Mouse (Mus musculus) kidney, embryonic 16.5 days (tissue): Measurements from ENCODE around the gene Cdt1. TPM values are rescaled to one million over a fixed set of nuclear protein-coding genes. Genes with fewer than 3 reads are reported as not detected.

Experiments used
- ATAC-seq: fragments of 200-750 bp; cut with Nextera tagmentation; 2 replicates; pipeline ENCODE4 v1.8.0; 2017; ENCODE audit warnings: moderate TSS enrichment; ENCODE audit not compliant: low FRiP score, low TSS enrichment
- H3K27ac ChIP-seq: fragments of 300-500 bp; sonication (generic); 2 replicates; pipeline ENCODE4 v1.5.1; 2014; ENCODE audit warnings: low read length
- H3K27me3 ChIP-seq: fragments of 300-500 bp; sonication (generic); 2 replicates; pipeline ENCODE4 v1.6.1; 2014; ENCODE audit warnings: low read length, control low read depth, mixed read lengths; ENCODE audit not compliant: insufficient read depth
- H3K36me3 ChIP-seq: fragments of 300-500 bp; sonication (generic); 2 replicates; pipeline ENCODE4 v1.6.1; 2014; ENCODE audit warnings: low read length, control low read depth, mixed read lengths; ENCODE audit not compliant: insufficient read depth
- H3K4me1 ChIP-seq: fragments of 300-500 bp; sonication (generic); 2 replicates; pipeline ENCODE4 v1.6.1; 2014; ENCODE audit warnings: low read length, control low read depth, mixed read lengths; ENCODE audit not compliant: insufficient read depth
- H3K4me2 ChIP-seq: fragments of 300-500 bp; sonication (generic); replicated peaks from 2 replicates; pipeline ENCODE4 v1.6.1; 2014; ENCODE audit warnings: low read depth, low read length
- H3K4me3 ChIP-seq: fragments of 300-500 bp; sonication (generic); 2 replicates; pipeline ENCODE4 v1.5.1; 2014; ENCODE audit warnings: mild to moderate bottlenecking, low read length
- H3K9ac ChIP-seq: fragments of 300-500 bp; sonication (generic); replicated peaks from 2 replicates; pipeline ENCODE4 v1.6.1; 2014; ENCODE audit warnings: low read length
- H3K9me3 ChIP-seq: fragments of 300-500 bp; sonication (generic); 2 replicates; pipeline ENCODE4 v1.6.1; 2016; ENCODE audit warnings: low read length, control low read depth
- WGBS: fragments of 180-500 bp; shearing (Covaris S2); extraction: QIAGEN DNeasy Blood & Tissue Kit; methylation state at CpG from one replicate; pipeline ENCODE4 v1.1.7; 2014; 5-methylcytosine and 5-hydroxymethylcytosine counted together
- polyA plus RNA-seq: library from polyadenylated mRNA; unstranded; fragments of >200 nt; fragmentation: Nextera tagmentation; extraction: Ambion mirVana; gene quantifications from 2 replicates; pipeline ENCODE4 v1.2.1, GENCODE M21; 2015

Cdt1 gene
- polyA plus RNA-seq, 1 experiment from 2014 or later: 43.0 TPM

GRCm38 (mm10) chr8:122558671-122559349 is 9.0 kb upstream of the Cdt1 start:
- no peak overlapping the region for H3K4me3 ChIP-seq
- peak overlapping the region; percentile 59 for H3K27ac ChIP-seq
- no peaks in the 10 kb centered on the region for H3K36me3 ChIP-seq
- H3K9me3 ChIP-seq: no peaks in the 10 kb centered on the region
- no peak overlapping the region for H3K9ac ChIP-seq
- 21% methylated on average over 10 of the region's 12 CpGs for WGBS
- H3K27me3 ChIP-seq: no peaks in the 10 kb centered on the region
- peak; percentile 66; the same call in 1 of the 2 replicates for ATAC-seq
- no peak overlapping the region for H3K4me2 ChIP-seq
- peaks cover 23% of the 10 kb centered on the region for H3K4me1 ChIP-seq

DNA sequence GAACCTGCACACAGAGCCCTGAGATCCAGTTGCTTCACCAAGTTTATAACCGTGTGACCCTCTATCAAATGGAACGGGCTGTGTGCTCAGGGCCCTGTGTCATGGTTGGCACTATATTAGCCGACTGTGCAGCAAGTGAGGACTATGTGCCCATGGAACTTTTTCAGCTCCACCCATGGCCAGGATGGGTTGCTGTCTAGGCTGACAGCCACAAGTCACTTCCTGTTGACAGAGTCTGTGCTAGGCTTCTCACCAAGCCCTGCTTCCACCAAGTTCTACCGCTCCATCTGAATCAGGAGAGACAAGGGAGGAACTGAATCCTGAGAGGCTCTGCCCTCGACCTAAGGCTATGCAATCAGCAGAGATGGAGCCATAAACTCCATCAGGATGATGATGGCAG is 6.6 kb upstream of the Cdt1 start:
- no peak for ATAC-seq
- Histone ChIP-seq H3K27ac (no peak overlapping the region), H3K9me3 (no peaks in the 10 kb centered on the region), H3K4me1 (peaks cover 23% of the 10 kb centered on the region), H3K4me2 (no peak overlapping the region), H3K4me3 (no peak overlapping the region), H3K27me3 (no peaks in the 10 kb centered on the region), H3K36me3 (no peaks in the 10 kb centered on the region), H3K9ac (no peak overlapping the region)
- WGBS: 78% methylated on average over 5 of the region's 5 CpGs

GRCm38 (mm10) chr8:122564363-122565352 is 3.2 kb upstream of the Cdt1 start:
- ATAC-seq: no peak
- 64% methylated on average over 25 of the region's 25 CpGs for WGBS
- Histone ChIP-seq H3K9me3 (no peaks in the 10 kb centered on the region), H3K36me3 (peaks cover 2% of the 10 kb centered on the region; the same call in 1 of the 2 replicates), H3K27ac (peak overlapping the region; percentile 39), H3K9ac (no peak overlapping the region), H3K27me3 (no peaks in the 10 kb centered on the region), H3K4me2 (no peak overlapping the region), H3K4me3 (no peak overlapping the region), H3K4me1 (peaks cover 22% of the 10 kb centered on the region)

GRCm38 (mm10) chr8:122566766-122567165 is 1.0 kb upstream of the Cdt1 start:
- peak overlapping the region; percentile 73 for H3K4me2 ChIP-seq
- H3K4me3 ChIP-seq: peak overlapping the region; percentile 86
- no peaks in the 10 kb centered on the region for H3K27me3 ChIP-seq
- peak overlapping the region; percentile 94 for H3K27ac ChIP-seq
- no peaks in the 10 kb centered on the region for H3K9me3 ChIP-seq
- 42% methylated on average over 6 of the region's 6 CpGs for WGBS
- no peak for ATAC-seq
- peaks cover 23% of the 10 kb centered on the region for H3K4me1 ChIP-seq
- H3K9ac ChIP-seq: peak overlapping the region; percentile 93
- H3K36me3 ChIP-seq: peaks cover 23% of the 10 kb centered on the region

- ATAC-seq: peak; percentile 64
- peak overlapping the region; percentile 93 for H3K27ac ChIP-seq
- peak overlapping the region; percentile 93 for H3K9ac ChIP-seq
- H3K27me3 ChIP-seq: no peaks in the 10 kb centered on the region
- peak overlapping the region; percentile 73 for H3K4me2 ChIP-seq
- peaks cover 23% of the 10 kb centered on the region for H3K4me1 ChIP-seq
- 1% methylated on average over 34 of the region's 34 CpGs for WGBS
- no peaks in the 10 kb centered on the region for H3K9me3 ChIP-seq
- peak overlapping the region; percentile 86 for H3K4me3 ChIP-seq
- peaks cover 34% of the 10 kb centered on the region for H3K36me3 ChIP-seq
Observed at GRCm38 (mm10) chr8:122568109-122568504, 292 bp downstream of the Cdt1 start.

DNA sequence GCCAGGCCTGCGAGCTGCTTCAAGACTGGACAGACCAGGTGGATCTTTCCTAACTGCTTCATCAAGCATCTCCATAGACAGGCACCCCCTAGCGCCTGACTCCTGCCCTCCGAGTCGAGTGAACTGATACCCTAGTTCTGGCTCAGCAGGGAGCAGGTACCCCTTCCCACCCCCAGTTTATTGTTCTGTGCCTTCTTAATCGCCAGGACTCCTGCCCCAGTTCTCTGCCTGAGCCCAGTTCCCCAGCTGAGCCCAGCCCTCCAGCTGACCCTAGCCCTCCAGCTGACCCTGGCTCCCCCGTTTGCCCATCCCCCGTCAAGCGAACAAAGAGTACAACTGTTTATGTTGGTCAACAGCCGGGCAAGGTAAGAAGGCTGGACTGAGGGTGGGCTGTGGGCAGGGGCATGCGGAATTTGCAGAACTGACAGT is 1.1 kb downstream of the Cdt1 start:
- H3K4me1 ChIP-seq: peaks cover 23% of the 10 kb centered on the region
- no peak overlapping the region for H3K27ac ChIP-seq
- H3K9me3 ChIP-seq: no peaks in the 10 kb centered on the region
- H3K9ac ChIP-seq: peak overlapping the region; percentile 93
- H3K27me3 ChIP-seq: no peaks in the 10 kb centered on the region
- peak overlapping the region; percentile 86 for H3K4me3 ChIP-seq
- 10% methylated on average over 10 of the region's 10 CpGs for WGBS
- H3K4me2 ChIP-seq: peak overlapping the region; percentile 73
- peaks cover 34% of the 10 kb centered on the region for H3K36me3 ChIP-seq
- ATAC-seq: no peak

- H3K4me3 ChIP-seq: peak overlapping the region; percentile 86
Observed at GRCm38 (mm10) chr8:122569329-122569728, 1.5 kb downstream of the Cdt1 start.

DNA sequence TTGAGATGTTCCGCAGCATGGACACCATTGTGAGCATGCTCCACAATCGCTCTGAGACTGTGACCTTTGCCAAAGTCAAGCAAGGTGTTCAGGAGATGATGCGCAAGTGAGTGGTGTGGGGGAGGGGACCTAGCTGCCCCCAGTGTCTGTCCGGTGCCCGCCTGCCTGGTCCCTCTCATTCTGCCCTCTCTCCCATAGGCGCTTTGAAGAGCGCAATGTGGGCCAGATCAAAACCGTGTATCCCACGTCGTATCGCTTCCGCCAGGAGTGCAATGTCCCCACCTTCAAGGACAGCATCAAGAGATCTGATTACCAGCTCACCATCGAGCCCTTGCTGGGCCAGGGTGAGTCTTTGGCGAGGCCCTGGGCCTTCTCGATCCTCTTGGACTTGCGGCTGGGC is 2.2 kb downstream of the Cdt1 start:
- no peak overlapping the region for H3K9ac ChIP-seq
- no peak overlapping the region for H3K27ac ChIP-seq
- H3K9me3 ChIP-seq: no peaks in the 10 kb centered on the region
- H3K27me3 ChIP-seq: no peaks in the 10 kb centered on the region
- no peak overlapping the region for H3K4me2 ChIP-seq
- H3K36me3 ChIP-seq: peaks cover 34% of the 10 kb centered on the region
- WGBS: 91% methylated on average over 16 of the region's 16 CpGs
- H3K4me3 ChIP-seq: no peak overlapping the region
- ATAC-seq: no peak
- H3K4me1 ChIP-seq: peaks cover 34% of the 10 kb centered on the region

More at GRCm38 (mm10) chr8:122569329-122569728, 1.5 kb downstream of the Cdt1 start:
- H3K9ac ChIP-seq: peak overlapping the region; percentile 93
- H3K36me3 ChIP-seq: peaks cover 34% of the 10 kb centered on the region
- no peaks in the 10 kb centered on the region for H3K9me3 ChIP-seq
- H3K27me3 ChIP-seq: no peaks in the 10 kb centered on the region
- no peak overlapping the region for H3K27ac ChIP-seq
- WGBS: 61% methylated on average over 9 of the region's 9 CpGs
- no peak for ATAC-seq
- peak overlapping the region; percentile 73 for H3K4me2 ChIP-seq
- H3K4me1 ChIP-seq: peaks cover 27% of the 10 kb centered on the region

DNA sequence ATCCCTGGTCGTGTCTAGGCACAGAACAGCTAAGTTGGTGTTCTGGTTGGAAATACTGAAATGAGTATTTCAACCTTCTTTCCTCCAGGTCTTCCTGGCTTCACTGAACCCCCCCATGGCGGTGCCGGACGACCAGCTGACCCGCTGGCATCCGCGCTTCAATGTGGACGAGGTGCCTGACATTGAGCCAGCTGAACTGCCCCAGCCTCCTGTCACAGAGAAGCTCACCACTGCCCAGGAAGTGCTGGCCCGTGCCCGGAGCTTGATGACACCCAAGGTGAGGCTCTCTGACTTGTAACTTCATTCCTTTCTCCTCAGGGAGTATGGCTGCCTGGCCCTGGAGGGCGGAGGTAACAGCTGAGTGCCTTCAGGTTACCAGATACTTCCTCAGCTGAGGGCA is 3.3 kb downstream of the Cdt1 start:
- Histone ChIP-seq H3K27ac (no peak overlapping the region), H3K9me3 (no peaks in the 10 kb centered on the region), H3K4me3 (no peak overlapping the region), H3K9ac (no peak overlapping the region), H3K27me3 (no peaks in the 10 kb centered on the region), H3K4me1 (peaks cover 46% of the 10 kb centered on the region), H3K36me3 (peaks cover 34% of the 10 kb centered on the region), H3K4me2 (no peak overlapping the region)
- WGBS: 85% methylated on average over 11 of the region's 11 CpGs
- ATAC-seq: no peak
